Mouse (Mus musculus) MEL (cell line): ENCODE measurements at regions not wholly inside any gene's neighbourhood (a gene's known extent, or its start where the extent isn't known, plus 50 kb on each side); places are given as distances from the start of the nearest gene placed in this dataset.

ENCODE experiments used
- DNase-seq: peaks from one replicate; pipeline ENCODE4 v3.0.0; 2011; ENCODE audit warnings: low read depth, low spot score
- H3K27ac ChIP-seq: 2 replicates; pipeline ENCODE4 v1.5.1; 2012; ENCODE audit warnings: low read depth, mild to moderate bottlenecking, control low read depth, low read length, moderate library complexity; ENCODE audit not compliant: control insufficient read depth
- H3K27me3 ChIP-seq, 2 experiments: fragments of 150-350 bp in 1 of 2; sonication (generic) in 1 of 2; 2 replicates each; pipeline ENCODE4 v1.6.1; 2012; ENCODE audit warnings: low read length in 2 of 2, mild to moderate bottlenecking in 2 of 2, improper control_type of control experiment in 1 of 2, moderate library complexity in 1 of 2; ENCODE audit not compliant: insufficient read depth in 2 of 2, control insufficient read depth in 1 of 2
- H3K36me3 ChIP-seq, 2 experiments: 2 replicates each; pipeline ENCODE4 v1.6.1; 2012 to 2014; ENCODE audit warnings: low read length in 2 of 2, improper control_type of control experiment in 1 of 2, inconsistent platforms in 1 of 2, mild to moderate bottlenecking in 1 of 2; ENCODE audit not compliant: insufficient read depth in 2 of 2, control insufficient read depth in 1 of 2
- H3K4me1 ChIP-seq, 2 experiments: fragments of 150-350 bp in 1 of 2; sonication (generic) in 1 of 2; 2 replicates each; pipeline ENCODE4 v1.6.1; 2012; ENCODE audit warnings: low read length in 2 of 2, improper control_type of control experiment in 1 of 2, mild to moderate bottlenecking in 1 of 2; ENCODE audit not compliant: insufficient read depth in 2 of 2, control insufficient read depth in 1 of 2
- H3K4me3 ChIP-seq, 2 experiments: fragments of 150-350 bp in 1 of 2; sonication (generic) in 1 of 2; 2 replicates each; pipeline ENCODE4 v1.5.1; 2012; ENCODE audit warnings: low read depth in 2 of 2, low read length in 2 of 2, mild to moderate bottlenecking in 2 of 2, moderate library complexity in 2 of 2, control low read depth in 1 of 2, improper control_type of control experiment in 1 of 2; ENCODE audit not compliant: control insufficient read depth in 1 of 2, insufficient read depth in 1 of 2
- H3K79me2 ChIP-seq: 2 replicates; pipeline ENCODE4 v1.6.1; 2012; ENCODE audit warnings: mild to moderate bottlenecking, low read length, moderate library complexity; ENCODE audit not compliant: control insufficient read depth, poor library complexity, insufficient read depth
- H3K9ac ChIP-seq: 2 replicates; pipeline ENCODE4 v1.6.1; 2012; ENCODE audit warnings: low read depth, mild to moderate bottlenecking, control low read depth, low read length, moderate library complexity; ENCODE audit not compliant: control insufficient read depth, poor library complexity, severe bottlenecking
- H3K9me3 ChIP-seq: fragments of 150-350 bp; sonication (generic); replicated peaks from 2 replicates; pipeline ENCODE4 v1.6.1; 2012; ENCODE audit warnings: mild to moderate bottlenecking, low read length, improper control_type of control experiment, moderate library complexity; ENCODE audit not compliant: insufficient read depth
- BHLHE40 ChIP-seq: IDR thresholded peaks from 2 replicates; pipeline ENCODE4 v1.6.1; 2012; ENCODE audit warnings: low read depth, mild to moderate bottlenecking, inconsistent platforms, low read length, improper control_type of control experiment, borderline replicate concordance
- CTCF ChIP-seq, 3 experiments: IDR thresholded peaks in 2 of 3; conservative IDR thresholded peaks in 1 of 3; 2 replicates each; pipeline ENCODE4 v1.5.1; 2011 to 2012; ENCODE audit warnings: low read length in 3 of 3, low read depth in 2 of 3, mild to moderate bottlenecking in 2 of 3, improper control_type of control experiment in 1 of 3, inconsistent platforms in 1 of 3, mixed read lengths in 1 of 3, moderate library complexity in 1 of 3; ENCODE audit not compliant: control insufficient read depth in 1 of 3, insufficient read depth in 1 of 3, poor library complexity in 1 of 3, severe bottlenecking in 1 of 3
- ELF1 ChIP-seq: IDR thresholded peaks from 2 replicates; pipeline ENCODE4 v1.6.1; 2014; ENCODE audit warnings: low read depth, mild to moderate bottlenecking, inconsistent platforms, low read length, improper control_type of control experiment, moderate library complexity
- EP300 ChIP-seq, 2 experiments: IDR thresholded peaks; 2 replicates each; pipeline ENCODE4 v1.6.1; 2011; ENCODE audit warnings: improper control_type of control experiment in 2 of 2, low read length in 2 of 2, low read depth in 1 of 2, mild to moderate bottlenecking in 1 of 2
- ETS1 ChIP-seq: IDR thresholded peaks from 2 replicates; pipeline ENCODE4 v1.6.1; 2012; ENCODE audit warnings: low read depth, mild to moderate bottlenecking, inconsistent platforms, low read length, improper control_type of control experiment, moderate library complexity
- GABPA ChIP-seq: IDR thresholded peaks from 2 replicates; pipeline ENCODE4 v1.6.1; 2012; ENCODE audit warnings: low read depth, mild to moderate bottlenecking, inconsistent platforms, low read length, improper control_type of control experiment, moderate library complexity
- MAFK ChIP-seq: IDR thresholded peaks from 2 replicates; pipeline ENCODE4 v1.6.1; 2011; ENCODE audit warnings: low read depth, mild to moderate bottlenecking, low read length, improper control_type of control experiment, borderline replicate concordance
- MEF2A ChIP-seq: IDR thresholded peaks from 2 replicates; pipeline ENCODE4 v1.6.1; 2014; ENCODE audit warnings: low read depth, mild to moderate bottlenecking, inconsistent platforms, low read length, improper control_type of control experiment; ENCODE audit not compliant: poor library complexity, insufficient replicate concordance, severe bottlenecking; ENCODE audit errors: extremely low read depth
- MYB ChIP-seq: IDR thresholded peaks from 2 replicates; pipeline ENCODE4 v1.6.1; 2011; ENCODE audit warnings: mild to moderate bottlenecking, low read depth, low read length, improper control_type of control experiment
- NELFE ChIP-seq: IDR thresholded peaks from 2 replicates; pipeline ENCODE4 v1.6.1; 2011; ENCODE audit warnings: low read depth, low read length, improper control_type of control experiment
- NRF1 ChIP-seq: IDR thresholded peaks from 2 replicates; pipeline ENCODE4 v1.6.1; 2014; ENCODE audit warnings: low read depth, mild to moderate bottlenecking, inconsistent platforms, low read length, improper control_type of control experiment, moderate library complexity; ENCODE audit not compliant: poor library complexity, insufficient read depth, severe bottlenecking
- POLR2A ChIP-seq, 2 experiments: IDR thresholded peaks; 2 replicates each; pipeline ENCODE4 v1.6.1; 2011 to 2012; ENCODE audit warnings: low read length in 2 of 2, mild to moderate bottlenecking in 2 of 2, control low read depth in 1 of 2, improper control_type of control experiment in 1 of 2, low read depth in 1 of 2, moderate library complexity in 1 of 2; ENCODE audit not compliant: control insufficient read depth in 1 of 2, insufficient read depth in 1 of 2, poor library complexity in 1 of 2
- POLR2AphosphoS5 ChIP-seq: IDR thresholded peaks from 2 replicates; pipeline ENCODE4 v1.6.1; 2012; ENCODE audit warnings: low read depth, borderline replicate concordance, mild to moderate bottlenecking, inconsistent platforms, low read length, moderate library complexity, mixed read lengths
- RAD21 ChIP-seq: IDR thresholded peaks from 2 replicates; pipeline ENCODE4 v1.6.1; 2011; ENCODE audit warnings: mild to moderate bottlenecking, low read depth, low read length, improper control_type of control experiment
- RCOR1 ChIP-seq: IDR thresholded peaks from 2 replicates; pipeline ENCODE4 v1.6.1; 2012; ENCODE audit warnings: low read depth, mild to moderate bottlenecking, inconsistent platforms, low read length, improper control_type of control experiment
- UBTF ChIP-seq: IDR thresholded peaks from 2 replicates; pipeline ENCODE4 v1.6.1; 2012; ENCODE audit warnings: low read depth, mild to moderate bottlenecking, inconsistent platforms, low read length, improper control_type of control experiment, moderate library complexity, borderline replicate concordance; ENCODE audit not compliant: insufficient read depth
- ZKSCAN1 ChIP-seq: IDR thresholded peaks from 2 replicates; pipeline ENCODE4 v1.6.1; 2012; ENCODE audit warnings: low read depth, mild to moderate bottlenecking, inconsistent platforms, low read length, improper control_type of control experiment, moderate library complexity
- ZMIZ1 ChIP-seq: IDR thresholded peaks from 2 replicates; pipeline ENCODE4 v1.6.1; 2012; ENCODE audit warnings: low read depth, mild to moderate bottlenecking, inconsistent platforms, low read length, improper control_type of control experiment, moderate library complexity
- ZNF384 ChIP-seq: IDR thresholded peaks from 2 replicates; pipeline ENCODE4 v1.6.1; 2012; ENCODE audit warnings: low read depth, mild to moderate bottlenecking, inconsistent platforms, low read length, improper control_type of control experiment

- H3K27me3 ChIP-seq, result no peaks in the 10 kb centered on the region
- H3K4me1 ChIP-seq, result no peaks in the 10 kb centered on the region
- TF ChIP-seq ETS1 (no peak), POLR2A (IDR thresholded peaks at IDR 0.05; ENCODE audit: control insufficient read depth in 1 of 2, insufficient read depth in 1 of 2, low read depth in 1 of 2, low read length in 2 of 2, poor library complexity in 1 of 2) (no peak), EP300 (IDR thresholded peaks at IDR 0.05; ENCODE audit: low read depth in 1 of 2, low read length in 2 of 2) (no peak), ELF1 (no peak), POLR2AphosphoS5 (no peak), BHLHE40 (no peak), MEF2A (no peak), UBTF (no peak), MAFK (no peak), MYB (no peak), ZMIZ1 (no peak), ZNF384 (no peak), RAD21 (no peak), RCOR1 (no peak), GABPA (no peak), ZKSCAN1 (no peak), NELFE (no peak)
- H3K9me3 ChIP-seq, result no peaks in the 10 kb centered on the region
- H3K9ac ChIP-seq, result no peak overlapping the region
- H3K79me2 ChIP-seq, result no peaks in the 10 kb centered on the region
- no peak overlapping the region for H3K4me3 ChIP-seq
- no peaks in the 10 kb centered on the region for H3K36me3 ChIP-seq
- H3K27ac ChIP-seq, result no peak overlapping the region
- no peak for DNase-seq
Measured at GRCm38 (mm10) chr10:36390062-36390461, 116.6 kb upstream of the Hs3st5 start.

GRCm38 (mm10) chr10:36393586-36393985, 113.0 kb upstream of the Hs3st5 start:
- no peak for DNase-seq

More at GRCm38 (mm10) chr10:36393586-36393985, 113.0 kb upstream of the Hs3st5 start:
- H3K36me3 ChIP-seq, result no peaks in the 10 kb centered on the region
- H3K79me2 ChIP-seq, result no peaks in the 10 kb centered on the region
- H3K9me3 ChIP-seq, result no peaks in the 10 kb centered on the region
- no peak overlapping the region for H3K4me3 ChIP-seq
- no peaks in the 10 kb centered on the region for H3K27me3 ChIP-seq
- no peak overlapping the region for H3K27ac ChIP-seq
- no peak overlapping the region for H3K9ac ChIP-seq
- no peaks in the 10 kb centered on the region for H3K4me1 ChIP-seq
- TF ChIP-seq CTCF (IDR thresholded peaks at IDR 0.05 in 2 of 3, conservative IDR thresholded peaks at IDR 0.05 in 1 of 3; ENCODE audit: control insufficient read depth in 1 of 3, insufficient read depth in 1 of 3, low read depth in 2 of 3, low read length in 3 of 3, poor library complexity in 1 of 3, severe bottlenecking in 1 of 3), result no peak
- no peak for TF ChIP-seq NRF1
- TF ChIP-seq ZNF384, result no peak
- no peak for TF ChIP-seq UBTF
